Mouse (Mus musculus) small intestine, adult 2 months (tissue): ENCODE measurements at regions not wholly inside any gene's neighbourhood (a gene's known extent, or its start where the extent isn't known, plus 50 kb on each side); places are given as distances from the start of the nearest gene placed in this dataset.

Experiments used
- CTCF ChIP-seq: fragments of 200-500 bp; IDR thresholded peaks from 2 replicates; pipeline ENCODE4 v1.5.1; 2012; ENCODE audit warnings: low read depth, mild to moderate bottlenecking, control low read depth, inconsistent platforms, low read length, moderate library complexity, mixed read lengths; ENCODE audit not compliant: insufficient replicate concordance, insufficient read length; ENCODE audit errors: extremely low read depth
- POLR2A ChIP-seq: fragments of 200-500 bp; IDR thresholded peaks from 2 replicates; pipeline ENCODE4 v1.6.1; 2012; ENCODE audit warnings: low read depth, mild to moderate bottlenecking, control low read depth, inconsistent platforms, low read length, moderate library complexity

DNA sequence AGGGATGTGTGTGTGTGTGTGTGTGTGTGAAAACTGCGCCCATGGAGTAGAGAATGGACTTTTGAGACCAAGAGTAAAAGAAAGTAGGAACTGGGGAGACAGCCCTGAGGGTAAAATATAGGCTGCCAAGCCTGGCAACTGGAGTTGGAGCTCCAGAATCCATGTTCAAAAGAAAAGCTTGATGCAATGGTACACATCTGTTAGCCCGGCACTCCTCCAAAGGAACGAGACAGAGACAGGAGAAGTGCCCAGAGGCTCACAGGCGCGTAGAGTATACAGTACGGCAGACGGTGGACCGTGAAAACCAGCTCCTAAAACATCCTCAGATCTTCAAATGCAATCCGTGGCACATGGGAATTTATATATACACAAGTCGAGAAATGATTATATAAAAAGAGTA lies 116.4 kb downstream of the Zfp281 start:
- TF ChIP-seq CTCF, result no peak
- no peak for TF ChIP-seq POLR2A
